Mouse (Mus musculus) lung, postnatal 14 days (tissue): Measurements from ENCODE around the gene Gucy2g.

Experiments
- DNase-seq: peaks from one replicate; pipeline ENCODE4 v3.0.0; 2021

Gene Gucy2g

GRCm38 (mm10) chr19:55247563-55247962 lies 6.5 kb upstream of the Gucy2g start:
- no peak for DNase-seq

GRCm38 (mm10) chr19:55244791-55245231 lies 3.8 kb upstream of the Gucy2g start:
- peak; percentile 78 for DNase-seq

GRCm38 (mm10) chr19:55239766-55240426 lies 1.1 kb downstream of the Gucy2g start:
- no peak for DNase-seq

- DNase-seq, result no peak
Measured at GRCm38 (mm10) chr19:55236564-55236963, 4.5 kb downstream of the Gucy2g start.

GRCm38 (mm10) chr19:55236026-55236425 lies 5.0 kb downstream of the Gucy2g start:
- no peak for DNase-seq

- peak; percentile 54 for DNase-seq
Measured at GRCm38 (mm10) chr19:55232136-55232535, 8.9 kb downstream of the Gucy2g start.

- no peak for DNase-seq
Measured at GRCm38 (mm10) chr19:55231081-55231480, 10.0 kb downstream of the Gucy2g start.

- no peak for DNase-seq
Measured at GRCm38 (mm10) chr19:55227135-55227534, 13.9 kb downstream of the Gucy2g start.

GRCm38 (mm10) chr19:55226621-55227020 lies 14.4 kb downstream of the Gucy2g start:
- DNase-seq, result no peak

GRCm38 (mm10) chr19:55222268-55222667 lies 18.8 kb downstream of the Gucy2g start:
- DNase-seq, result no peak

GRCm38 (mm10) chr19:55221208-55221607 lies 19.8 kb downstream of the Gucy2g start:
- DNase-seq, result no peak

- no peak for DNase-seq
Measured at GRCm38 (mm10) chr19:55219359-55219758, 21.7 kb downstream of the Gucy2g start.

GRCm38 (mm10) chr19:55218741-55219221 lies 22.3 kb downstream of the Gucy2g start:
- no peak for DNase-seq

- DNase-seq, result peak; percentile 89
Measured at GRCm38 (mm10) chr19:55218192-55218739, 22.8 kb downstream of the Gucy2g start.

GRCm38 (mm10) chr19:55217365-55217764 lies 23.7 kb downstream of the Gucy2g start:
- DNase-seq, result no peak

- no peak for DNase-seq
Measured at GRCm38 (mm10) chr19:55216876-55217275, 24.2 kb downstream of the Gucy2g start.

- peak; percentile 34 for DNase-seq
Measured at GRCm38 (mm10) chr19:55213617-55214340, 27.3 kb downstream of the Gucy2g start.

GRCm38 (mm10) chr19:55211698-55212097 lies 29.3 kb downstream of the Gucy2g start:
- DNase-seq, result no peak

GRCm38 (mm10) chr19:55209084-55209483 lies 32.0 kb downstream of the Gucy2g start:
- no peak for DNase-seq

- no peak for DNase-seq
Measured at GRCm38 (mm10) chr19:55208654-55209053, 32.4 kb downstream of the Gucy2g start.

- DNase-seq, result no peak
Measured at GRCm38 (mm10) chr19:55207746-55208538, 33.1 kb downstream of the Gucy2g start.

- DNase-seq, result no peak
Measured at GRCm38 (mm10) chr19:55207205-55207604, 33.8 kb downstream of the Gucy2g start.
